23 mouse cellular contexts compared by ENCODE assay signal in genomic region chr17:27726527-27726926, GRCm38 (mm10). TPM values are rescaled to one million over a fixed set of nuclear protein-coding genes. Genes with fewer than 3 reads are reported as not detected.
DNase-seq lines count a peak whose midpoint lies in the region; ATAC-seq lines count a peak whose summit lies in the region.
"Had no signal": no experiment of that assay in that cellular context is flagged by ENCODE, and none has a peak within 500 bp of the region (broad histone marks: within the 10 kb centered on the region; RNA-seq: fewer than 3 reads in every experiment).

No protein-coding gene starts in this region.

- peaks cover 35% of the 10 kb centered on the region for H3K4me1 ChIP-seq in embryonic facial prominence, embryonic 10.5 days
- H3K4me1 ChIP-seq in intestine, embryonic 16.5 days (ENCODE audit: control insufficient read depth, insufficient read depth, low read length) = peaks cover 17% of the 10 kb centered on the region; the same call in 1 of the 2 replicates
- H3K4me1 ChIP-seq in limb, embryonic 12.5 days (replicated peaks) = peaks cover 28% of the 10 kb centered on the region
- H3K4me1 ChIP-seq in stomach, embryonic 15.5 days = peaks cover 22% of the 10 kb centered on the region
- H3K4me1 ChIP-seq in forebrain, embryonic 10.5 days = peaks cover 43% of the 10 kb centered on the region
- H3K4me1 ChIP-seq: heart, embryonic 15.5 days had no signal

- H3K4me3 ChIP-seq in embryonic facial prominence, embryonic 10.5 days = 0 out of 2 replicates have a peak overlapping the region, but pooled peaks have one; percentile 18
- H3K4me3 ChIP-seq in intestine, embryonic 16.5 days (ENCODE audit: low read length) = peak overlapping the region; percentile 9; the same call in 1 of the 2 replicates
- no peak overlapping the region for H3K4me3 ChIP-seq in limb, embryonic 12.5 days (replicated peaks)
- peak overlapping the region; percentile 37; the same call in 1 of the 2 replicates for H3K4me3 ChIP-seq in stomach, embryonic 15.5 days (replicated peaks)
- H3K4me3 ChIP-seq in forebrain, embryonic 10.5 days = no peak overlapping the region
- H3K4me3 ChIP-seq: embryonic facial prominence, embryonic 12.5 days; forebrain, embryonic 13.5 days; heart, embryonic 15.5 days had no signal

- H3K27ac ChIP-seq in embryonic facial prominence, embryonic 10.5 days (replicated peaks) = peak overlapping the region; percentile 31
- no peak overlapping the region for H3K27ac ChIP-seq in intestine, embryonic 16.5 days (ENCODE audit: low read length)
- peak overlapping the region; percentile 62; the same call in 1 of the 2 replicates for H3K27ac ChIP-seq in limb, embryonic 12.5 days
- H3K27ac ChIP-seq in stomach, embryonic 15.5 days = peak overlapping the region; percentile 40
- no peak overlapping the region for H3K27ac ChIP-seq in forebrain, embryonic 10.5 days
- H3K27ac ChIP-seq: embryonic facial prominence, embryonic 12.5 days; forebrain, embryonic 13.5 days; heart, embryonic 15.5 days had no signal

- no peak for ATAC-seq in intestine, embryonic 16.5 days
- no peak for ATAC-seq in limb, embryonic 12.5 days (ENCODE audit: insufficient number of reproducible peaks, insufficient read depth, low FRiP score, low TSS enrichment, low read depth)
- ATAC-seq in stomach, embryonic 15.5 days (ENCODE audit: insufficient read depth, low FRiP score, low read depth) = 0 out of 2 replicates have a peak, but pooled peaks have one; percentile 9
- ATAC-seq: forebrain, embryonic 13.5 days; forebrain, postnatal 0 days; hindbrain, embryonic 16.5 days had no signal

- no peak overlapping the region for H3K9ac ChIP-seq in intestine, embryonic 16.5 days (ENCODE audit: low read depth, low read length)
- H3K9ac ChIP-seq in limb, embryonic 12.5 days (replicated peaks) = 0 out of 2 replicates have a peak overlapping the region, but pooled peaks have one; percentile 27
- no peak overlapping the region for H3K9ac ChIP-seq in stomach, embryonic 15.5 days
- H3K9ac ChIP-seq: embryonic facial prominence, embryonic 12.5 days; forebrain, postnatal 0 days; heart, embryonic 15.5 days had no signal

- H3K9me3 ChIP-seq in embryonic facial prominence, embryonic 10.5 days = peaks cover 8% of the 10 kb centered on the region; the same call in 1 of the 2 replicates
- H3K9me3 ChIP-seq in intestine, embryonic 16.5 days (ENCODE audit: control insufficient read depth, low read length) = no peaks in the 10 kb centered on the region
- peaks cover 3% of the 10 kb centered on the region; the same call in 1 of the 2 replicates for H3K9me3 ChIP-seq in limb, embryonic 12.5 days
- H3K9me3 ChIP-seq in stomach, embryonic 15.5 days = no peaks in the 10 kb centered on the region
- peaks cover 5% of the 10 kb centered on the region; the same call in 1 of the 2 replicates for H3K9me3 ChIP-seq in forebrain, embryonic 10.5 days
- H3K9me3 ChIP-seq: forebrain, embryonic 13.5 days; G1E; heart, embryonic 15.5 days had no signal

- no peaks in the 10 kb centered on the region; the same call in 1 of the 2 replicates for H3K27me3 ChIP-seq in embryonic facial prominence, embryonic 10.5 days (replicated peaks; ENCODE audit: low read depth, poor library complexity, severe bottlenecking)
- no peaks in the 10 kb centered on the region for H3K27me3 ChIP-seq in intestine, embryonic 16.5 days (replicated peaks; ENCODE audit: control insufficient read depth, insufficient read depth, low read length)
- H3K27me3 ChIP-seq in limb, embryonic 12.5 days = no peaks in the 10 kb centered on the region
- no peaks in the 10 kb centered on the region for H3K27me3 ChIP-seq in stomach, embryonic 15.5 days (replicated peaks)
- peaks cover 21% of the 10 kb centered on the region for H3K27me3 ChIP-seq in forebrain, embryonic 10.5 days (ENCODE audit: poor library complexity, severe bottlenecking)
- H3K27me3 ChIP-seq: embryonic facial prominence, embryonic 12.5 days; forebrain, embryonic 13.5 days had no signal

- 33% methylated on average over 7 of the region's 7 CpGs for WGBS in embryonic facial prominence, embryonic 10.5 days
- 32% methylated on average over 7 of the region's 7 CpGs for WGBS in intestine, embryonic 16.5 days
- 23% methylated on average over 7 of the region's 7 CpGs for WGBS in limb, embryonic 12.5 days
- WGBS in stomach, embryonic 15.5 days = 35% methylated on average over 7 of the region's 7 CpGs
- WGBS in forebrain, embryonic 10.5 days = 57% methylated on average over 7 of the region's 7 CpGs

- no peak for DNase-seq in embryonic facial prominence, embryonic 10.5 days (ENCODE audit: low spot score)
- DNase-seq in kidney, postnatal 36 days = no peak
- DNase-seq in layer of hippocampus, adult 9-10 months (ENCODE audit: low spot score) = no peak
- DNase-seq in forebrain, embryonic 10.5 days (ENCODE audit: extremely low spot score, low spot score) = no peak
- no peak for DNase-seq in natural killer cell, adult 2 months (ENCODE audit: low spot score in 2 of 2)
- DNase-seq: adrenal gland, postnatal 10 days; cerebellum, adult 11 months; cerebellum, adult 8-10 months; embryo, embryonic 11 days; forebrain, postnatal 0 days; gastrocnemius, postnatal 25 days; heart, adult 11 months; heart, postnatal 14 days had no signal

- no peak overlapping the region for H3K4me2 ChIP-seq in intestine, embryonic 16.5 days (ENCODE audit: low read depth, low read length)
- H3K4me2 ChIP-seq in limb, embryonic 12.5 days = peak overlapping the region; percentile 21; the same call in 1 of the 2 replicates
- H3K4me2 ChIP-seq in stomach, embryonic 15.5 days = peak overlapping the region; percentile 44
- H3K4me2 ChIP-seq: embryonic facial prominence, embryonic 12.5 days; forebrain, embryonic 13.5 days; heart, embryonic 11.5 days; heart, embryonic 15.5 days had no signal

- H3K36me3 ChIP-seq in embryonic facial prominence, embryonic 10.5 days (replicated peaks) = no peaks in the 10 kb centered on the region
- no peaks in the 10 kb centered on the region for H3K36me3 ChIP-seq in intestine, embryonic 16.5 days (ENCODE audit: control insufficient read depth, insufficient read depth, low read length)
- H3K36me3 ChIP-seq in limb, embryonic 12.5 days = no peaks in the 10 kb centered on the region
- no peaks in the 10 kb centered on the region for H3K36me3 ChIP-seq in stomach, embryonic 15.5 days
- no peaks in the 10 kb centered on the region for H3K36me3 ChIP-seq in forebrain, embryonic 10.5 days (replicated peaks)
- H3K36me3 ChIP-seq: embryonic facial prominence, embryonic 12.5 days; G1E; heart, embryonic 15.5 days had no signal

RNA-seq across cellular contexts. Expression of gene Spdef, which starts 2.2 kb away (rescaled TPM):
- 0.15 and 0.43 TPM in 2 replicates for polyA plus RNA-seq in embryonic facial prominence, embryonic 10.5 days (2016; fragmentation: Nextera tagmentation; extraction: Ambion mirVana)
- polyA plus RNA-seq in intestine, embryonic 16.5 days (2015; fragmentation: Nextera tagmentation; extraction: Ambion mirVana) = 20.0 and 21.9 TPM in 2 replicates
- polyA plus RNA-seq in limb, embryonic 12.5 days (2016; fragmentation: Nextera tagmentation; extraction: Ambion mirVana) = 0.21 and 0.36 TPM in 2 replicates
- polyA plus RNA-seq in stomach, embryonic 15.5 days (2015; fragmentation: Nextera tagmentation; extraction: Ambion mirVana) = 18.9 and 22.8 TPM in 2 replicates
- polyA plus RNA-seq in forebrain, embryonic 10.5 days (2016; fragmentation: Nextera tagmentation; extraction: Ambion mirVana) = 0.31 TPM in 1 of 2 replicates, not detected in the other
- polyA plus RNA-seq: hindbrain, embryonic 11.5 days had no signal

Comparison
In these comparisons a context has a peak if more than half of its experiments do, and no peak if none do; other contexts are left out.
1. H3K27ac ChIP-seq: peak in embryonic facial prominence, embryonic 10.5 days (single experiment), limb, embryonic 12.5 days (single experiment) and stomach, embryonic 15.5 days (single experiment); none in intestine, embryonic 16.5 days (single experiment) and forebrain, embryonic 10.5 days (single experiment).
2. H3K4me3 ChIP-seq: peak in embryonic facial prominence, embryonic 10.5 days (single experiment), intestine, embryonic 16.5 days (single experiment) and stomach, embryonic 15.5 days (single experiment); none in limb, embryonic 12.5 days (single experiment) and forebrain, embryonic 10.5 days (single experiment).
3. RNA of gene Spdef, which starts 2.2 kb away (polyA plus RNA-seq): 20.0 to 21.9 TPM in intestine, embryonic 16.5 days and 18.9 to 22.8 TPM in stomach, embryonic 15.5 days; 0.31 TPM in forebrain, embryonic 10.5 days, 0.21 to 0.36 TPM in limb, embryonic 12.5 days and 0.15 to 0.43 TPM in embryonic facial prominence, embryonic 10.5 days; every median in the first group is over 10 times any median in the second.